9 mouse cellular contexts compared by ENCODE assay signal in the genomic region with DNA sequence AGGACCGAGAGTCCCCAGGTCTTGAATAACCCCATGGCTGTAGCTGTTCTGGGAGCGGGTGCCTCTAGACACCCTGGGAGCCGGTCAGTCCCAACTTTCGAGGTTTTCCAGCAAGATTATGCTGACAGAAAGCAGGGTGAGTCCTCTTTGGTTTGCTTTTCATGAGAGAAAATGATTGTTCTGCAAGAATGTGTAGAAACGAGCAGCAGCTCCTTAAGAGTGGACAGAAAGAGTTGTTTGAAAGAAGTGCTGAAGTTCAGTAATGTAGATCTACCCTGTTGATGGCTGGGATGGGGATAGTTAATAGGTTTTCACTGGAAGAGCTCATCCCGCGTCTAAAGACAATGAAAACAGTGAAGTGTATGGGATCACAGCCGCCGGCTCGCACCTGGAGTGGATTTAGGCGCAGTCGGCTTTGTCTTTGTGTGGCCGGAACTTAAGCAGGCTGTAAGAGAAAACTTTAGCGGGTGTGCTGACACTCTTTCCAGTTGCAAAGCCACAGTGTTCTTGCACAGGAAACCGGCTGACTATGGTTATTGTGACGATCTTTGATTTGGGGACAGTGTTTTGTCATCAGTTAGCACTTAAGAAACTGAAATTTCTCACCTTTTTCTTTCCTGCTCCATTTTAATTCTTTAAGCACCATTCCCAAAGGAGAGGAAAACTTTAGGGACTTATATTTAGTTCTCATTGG. TPM values are rescaled to one million over a fixed set of nuclear protein-coding genes. Genes with fewer than 3 reads are reported as not detected.
DNase-seq lines count a peak whose midpoint lies in the region; ATAC-seq and TF ChIP-seq lines count a peak whose summit lies in the region.
"Had no signal": no experiment of that assay in that cellular context is flagged by ENCODE, and none has a peak within 500 bp of the region (broad histone marks: within the 10 kb centered on the region; RNA-seq: fewer than 3 reads in every experiment).

No protein-coding gene starts in this region.

- H3K4me2 ChIP-seq in forebrain, embryonic 14.5 days (ENCODE audit: low read length) = peak overlapping the region; percentile 78
- H3K4me2 ChIP-seq in liver, embryonic 12.5 days = peak overlapping the region; percentile 59

- WGBS in forebrain, embryonic 14.5 days = 1% methylated on average over 16 of the region's 16 CpGs
- 3% methylated on average over 16 of the region's 16 CpGs for WGBS in liver, embryonic 12.5 days (ENCODE audit: insufficient replicate concordance)
- 5% methylated on average over 16 of the region's 16 CpGs for WGBS in small intestine, adult 2 months

- no peak overlapping the region for H3K27ac ChIP-seq in left cerebral cortex, adult 2 months
- H3K27ac ChIP-seq in forebrain, embryonic 14.5 days (ENCODE audit: low read depth, low read length) = peak overlapping the region; percentile 66; the same call in 1 of the 2 replicates
- no peak overlapping the region for H3K27ac ChIP-seq in liver, embryonic 12.5 days
- H3K27ac ChIP-seq in small intestine, adult 2 months (ENCODE audit: insufficient read depth, low read depth, low read length) = no peak overlapping the region
- H3K27ac ChIP-seq: macrophage had no signal

- peak; percentile 10 for ATAC-seq in forebrain, embryonic 14.5 days
- no peak for ATAC-seq in liver, embryonic 12.5 days

- peak overlapping the region; percentile 74 for H3K9ac ChIP-seq in forebrain, embryonic 14.5 days (ENCODE audit: low read length)
- H3K9ac ChIP-seq in liver, embryonic 12.5 days = no peak overlapping the region

- TF ChIP-seq CTCF in left cerebral cortex, adult 2 months (IDR thresholded peaks at IDR 0.05) = no peak
- TF ChIP-seq CTCF in small intestine, adult 2 months (IDR thresholded peaks at IDR 0.05; ENCODE audit: extremely low read depth, insufficient read length, insufficient replicate concordance, low read depth, low read length) = no peak

- H3K4me1 ChIP-seq in forebrain, embryonic 14.5 days (ENCODE audit: control insufficient read depth, insufficient read depth, low read length) = peaks cover 5% of the 10 kb centered on the region
- 0 out of 2 replicates have a peak, but pooled peaks cover 3% of the 10 kb centered on the region for H3K4me1 ChIP-seq in liver, embryonic 12.5 days
- no peaks in the 10 kb centered on the region for H3K4me1 ChIP-seq in small intestine, adult 2 months (ENCODE audit: control insufficient read depth, insufficient read depth, insufficient read length, low read length)

- no peak for TF ChIP-seq POLR2A in small intestine, adult 2 months (IDR thresholded peaks at IDR 0.05; ENCODE audit: low read depth, low read length)

- H3K9me3 ChIP-seq in forebrain, embryonic 14.5 days (replicated peaks; ENCODE audit: control insufficient read depth, low read length) = no peaks in the 10 kb centered on the region
- H3K9me3 ChIP-seq in liver, embryonic 12.5 days (replicated peaks) = no peaks in the 10 kb centered on the region

- H3K36me3 ChIP-seq in forebrain, embryonic 14.5 days (ENCODE audit: control insufficient read depth, insufficient read depth, low read length) = no peaks in the 10 kb centered on the region
- no peaks in the 10 kb centered on the region for H3K36me3 ChIP-seq in liver, embryonic 12.5 days
- H3K36me3 ChIP-seq in small intestine, adult 2 months (ENCODE audit: control insufficient read depth, insufficient read depth, low read length) = no peaks in the 10 kb centered on the region

- H3K4me3 ChIP-seq in left cerebral cortex, adult 2 months = peak overlapping the region; percentile 41
- peak overlapping the region; percentile 67 for H3K4me3 ChIP-seq in forebrain, embryonic 14.5 days (ENCODE audit: low read depth, low read length)
- peak overlapping the region; percentile 42 for H3K4me3 ChIP-seq in liver, embryonic 12.5 days
- H3K4me3 ChIP-seq in small intestine, adult 2 months (ENCODE audit: low read depth, low read length) = peak overlapping the region; percentile 3; the same call in 1 of the 2 replicates

- intact Hi-C loops in left cerebral cortex, adult 2 months (cut with DNase I) = no loop called here
- intact Hi-C loops in left cerebral cortex, postnatal 14 days (cut with DNase I) = no loop called here

- no peak for DNase-seq in left cerebral cortex, adult 2 months (ENCODE audit: extremely low spot score in 1 of 2, low spot score in 2 of 2)
- DNase-seq in left cerebral cortex, postnatal 14 days (ENCODE audit: low spot score in 2 of 2) = no peak
- peak; percentile 37 for DNase-seq in forebrain, embryonic 14.5 days (ENCODE audit: low spot score)
- DNase-seq in right cerebral cortex, postnatal 25 days = no peak
- DNase-seq in right cerebral cortex, adult 18-20 months = no peak
- no peak for DNase-seq in kidney, adult 18-20 months

- H3K27me3 ChIP-seq in forebrain, embryonic 14.5 days (replicated peaks; ENCODE audit: control insufficient read depth, insufficient read depth, low read length) = peaks cover 6% of the 10 kb centered on the region
- peaks cover 53% of the 10 kb centered on the region for H3K27me3 ChIP-seq in liver, embryonic 12.5 days (replicated peaks)
- H3K27me3 ChIP-seq in small intestine, adult 2 months (ENCODE audit: control insufficient read depth, insufficient read depth, low read length) = peaks cover 17% of the 10 kb centered on the region

RNA-seq across cellular contexts. Expression of a gene that starts 9.7 kb away (rescaled TPM):
- under 1 TPM; 0.43 to 0.63 TPM for total RNA-seq in left cerebral cortex, adult 2 months (2021)
- total RNA-seq in left cerebral cortex, postnatal 14 days (2021) = 1 to 10 TPM in 1 of 2 experiments, under 1 TPM in 1; 0.62 to 1.1 TPM
- polyA plus RNA-seq in forebrain, embryonic 14.5 days (2014; fragmentation: Nextera tagmentation; extraction: Ambion mirVana) = 0.77 and 0.79 TPM in 2 replicates
- polyA plus RNA-seq in liver, embryonic 12.5 days (2016; fragmentation: Nextera tagmentation; extraction: Ambion mirVana) = not detected in 2 replicates
- 0.14 TPM in 1 of 2 replicates, not detected in the other for polyA plus RNA-seq in small intestine, adult 2 months (2012; rRNA removed)
- polyA plus RNA-seq: macrophage had no signal

Comparison
In these comparisons a context has a peak if more than half of its experiments do, and no peak if none do; other contexts are left out.
1. H3K4me3 ChIP-seq: peak in every context shown above with its lines; median percentile 67 in forebrain, embryonic 14.5 days; 42 in liver, embryonic 12.5 days; 41 in left cerebral cortex, adult 2 months; 3 in small intestine, adult 2 months.